Mouse (Mus musculus): Measurements from ENCODE around the gene Syt1. TPM values are rescaled to one million over a fixed set of nuclear protein-coding genes. Genes with fewer than 3 reads are reported as not detected.

Gene Syt1
- polyA plus RNA-seq, 1 experiment from 2014 or later, result 1.4 TPM

DNA sequence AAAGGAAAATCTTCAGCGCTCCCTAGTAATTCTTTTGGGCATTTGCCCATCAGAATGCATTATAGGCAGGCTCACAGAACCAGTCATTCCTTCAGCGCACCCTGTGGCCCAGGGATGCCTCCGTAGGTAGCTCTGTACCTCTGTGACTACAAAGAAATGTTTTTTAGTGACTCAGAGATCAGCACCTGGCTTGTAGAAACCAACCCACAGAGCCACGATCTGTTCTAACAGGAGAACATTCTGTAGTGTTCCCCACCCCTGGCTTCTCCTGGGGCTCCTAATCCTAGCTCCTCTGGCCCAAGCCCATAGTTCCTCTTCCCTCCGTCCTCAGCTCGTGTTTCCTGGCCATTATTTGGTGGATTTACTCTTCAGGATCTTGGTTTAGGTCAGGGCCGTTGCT lies 361.6 kb downstream of the Syt1 start:
- Histone ChIP-seq H3K27me3 (no peaks in the 10 kb centered on the region), H3K36me3 (no peaks in the 10 kb centered on the region), H3K4me1 (replicated peaks) (no peaks in the 10 kb centered on the region), H3K4me3 (replicated peaks) (no peak overlapping the region), H3K27ac (no peak overlapping the region), H3K9me3 (no peaks in the 10 kb centered on the region), H3K9ac (replicated peaks) (no peak overlapping the region), H3K4me2 (no peak overlapping the region)
- WGBS, result 75% methylated on average over 7 of the region's 7 CpGs
- no peak for ATAC-seq (ENCODE audit: insufficient number of reproducible peaks, insufficient read depth, low FRiP score, low TSS enrichment, low read depth)

DNA sequence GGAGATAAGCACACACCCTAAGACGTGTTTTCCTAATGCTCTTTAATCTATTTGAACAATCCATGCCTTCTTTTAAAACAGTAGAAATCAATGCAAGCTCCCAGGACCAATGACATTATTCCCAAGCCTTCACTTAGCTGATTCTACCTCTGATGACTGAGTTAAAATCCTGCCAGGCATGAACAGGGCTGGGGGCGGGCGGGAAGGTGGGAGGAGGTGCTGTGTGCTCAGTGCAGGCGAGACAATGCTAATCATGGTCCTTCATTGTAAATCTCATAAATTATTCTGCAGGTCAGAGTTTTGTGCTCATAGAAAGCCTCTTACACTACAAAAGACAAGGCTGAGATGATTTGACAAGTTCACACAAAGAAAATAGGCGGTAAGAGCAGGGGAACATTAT lies 366.9 kb downstream of the Syt1 start:
- no peak for ATAC-seq (ENCODE audit: insufficient number of reproducible peaks, insufficient read depth, low FRiP score, low TSS enrichment, low read depth)

DNA sequence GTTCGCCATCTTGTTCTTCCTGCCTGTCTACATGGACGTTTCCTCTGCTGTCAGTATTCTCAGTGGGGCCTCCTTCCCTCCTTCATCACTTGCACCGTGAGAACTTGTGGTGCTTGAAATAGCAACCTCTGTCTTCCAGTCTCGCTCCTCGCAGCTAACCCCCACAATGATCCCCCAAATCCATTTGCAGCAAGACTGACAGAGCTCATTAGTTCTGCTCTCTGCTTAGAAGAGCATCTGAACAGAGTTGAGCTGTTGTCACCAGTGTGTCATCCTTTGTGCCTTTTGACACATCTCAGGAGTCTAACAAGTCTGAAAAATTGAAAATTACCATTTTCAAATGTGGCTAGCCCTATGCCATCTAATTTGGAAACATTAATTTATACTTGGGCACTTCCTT lies 372.7 kb downstream of the Syt1 start:
- no peak overlapping the region for H3K9ac ChIP-seq (replicated peaks)
- H3K27ac ChIP-seq, result no peak overlapping the region
- WGBS, result 75% methylated on average over 5 of the region's 5 CpGs
- no peaks in the 10 kb centered on the region for H3K4me1 ChIP-seq (replicated peaks)
- H3K4me3 ChIP-seq (replicated peaks), result no peak overlapping the region
- no peak for ATAC-seq (ENCODE audit: insufficient number of reproducible peaks, insufficient read depth, low FRiP score, low TSS enrichment, low read depth)
- no peaks in the 10 kb centered on the region for H3K36me3 ChIP-seq
- H3K27me3 ChIP-seq, result no peaks in the 10 kb centered on the region
- H3K9me3 ChIP-seq, result no peaks in the 10 kb centered on the region
- H3K4me2 ChIP-seq, result no peak overlapping the region

More for the DNA sequence above, 366.9 kb downstream of the Syt1 start:
- H3K4me2 ChIP-seq, result no peak overlapping the region
- H3K27ac ChIP-seq, result no peak overlapping the region
- WGBS, result 79% methylated on average over 5 of the region's 5 CpGs
- H3K9ac ChIP-seq (replicated peaks), result no peak overlapping the region
- H3K4me1 ChIP-seq (replicated peaks), result no peaks in the 10 kb centered on the region
- no peaks in the 10 kb centered on the region for H3K27me3 ChIP-seq
- H3K4me3 ChIP-seq (replicated peaks), result no peak overlapping the region
- no peaks in the 10 kb centered on the region for H3K9me3 ChIP-seq
- H3K36me3 ChIP-seq, result no peaks in the 10 kb centered on the region

DNA sequence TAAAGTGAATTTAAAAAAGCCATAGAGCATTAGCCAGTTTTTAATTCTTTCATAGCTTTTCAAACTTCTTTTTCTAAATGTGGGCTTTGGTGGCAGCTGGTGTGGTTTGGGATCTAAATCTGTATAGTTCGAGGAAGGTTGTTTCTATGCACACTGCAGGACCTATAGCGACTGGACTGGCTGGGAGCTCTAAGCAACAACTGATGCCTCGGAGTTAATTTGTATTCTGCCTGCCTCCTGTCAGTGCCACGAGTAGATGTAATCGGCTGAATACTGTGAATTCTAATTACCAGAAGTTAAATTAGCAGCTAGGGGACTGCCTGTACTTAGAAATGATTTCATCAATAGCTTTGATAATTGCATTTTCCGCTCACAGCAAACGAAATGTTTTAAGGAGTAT lies 374.7 kb downstream of the Syt1 start:
- no peak overlapping the region for H3K27ac ChIP-seq
- no peaks in the 10 kb centered on the region for H3K27me3 ChIP-seq
- ATAC-seq (ENCODE audit: insufficient number of reproducible peaks, insufficient read depth, low FRiP score, low TSS enrichment, low read depth), result no peak
- 84% methylated on average over 7 of the region's 7 CpGs for WGBS
- H3K9ac ChIP-seq (replicated peaks), result no peak overlapping the region
- H3K36me3 ChIP-seq, result no peaks in the 10 kb centered on the region
- no peaks in the 10 kb centered on the region for H3K4me1 ChIP-seq (replicated peaks)
- H3K4me2 ChIP-seq, result no peak overlapping the region
- H3K4me3 ChIP-seq (replicated peaks), result no peak overlapping the region
- H3K9me3 ChIP-seq, result no peaks in the 10 kb centered on the region

DNA sequence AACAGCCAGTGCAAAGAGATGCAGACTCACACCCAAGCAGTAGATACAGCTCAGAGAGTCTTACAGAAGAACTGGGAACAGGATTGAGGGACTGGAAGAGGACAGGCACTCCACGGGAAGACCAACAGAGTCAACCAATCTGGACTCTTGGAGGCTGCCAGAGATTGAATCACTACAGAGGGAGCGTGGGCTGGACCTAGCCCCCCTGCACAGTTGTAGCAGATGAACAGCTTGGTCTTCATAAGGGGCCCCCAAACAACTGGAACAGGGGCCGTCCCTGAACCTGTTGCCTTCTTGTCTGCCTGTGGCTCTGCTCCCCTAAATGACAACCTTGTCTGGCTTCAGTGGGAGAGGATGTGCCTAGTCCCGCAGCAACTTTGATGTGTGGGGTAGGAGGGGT lies 375.2 kb downstream of the Syt1 start:
- Histone ChIP-seq H3K9me3 (no peaks in the 10 kb centered on the region), H3K4me1 (replicated peaks) (no peaks in the 10 kb centered on the region), H3K27ac (no peak overlapping the region), H3K4me3 (replicated peaks) (no peak overlapping the region), H3K4me2 (no peak overlapping the region), H3K27me3 (no peaks in the 10 kb centered on the region), H3K36me3 (no peaks in the 10 kb centered on the region), H3K9ac (replicated peaks) (no peak overlapping the region)
- WGBS, result 84% methylated on average over 4 of the region's 4 CpGs
- ATAC-seq (ENCODE audit: insufficient number of reproducible peaks, insufficient read depth, low FRiP score, low TSS enrichment, low read depth), result no peak

DNA sequence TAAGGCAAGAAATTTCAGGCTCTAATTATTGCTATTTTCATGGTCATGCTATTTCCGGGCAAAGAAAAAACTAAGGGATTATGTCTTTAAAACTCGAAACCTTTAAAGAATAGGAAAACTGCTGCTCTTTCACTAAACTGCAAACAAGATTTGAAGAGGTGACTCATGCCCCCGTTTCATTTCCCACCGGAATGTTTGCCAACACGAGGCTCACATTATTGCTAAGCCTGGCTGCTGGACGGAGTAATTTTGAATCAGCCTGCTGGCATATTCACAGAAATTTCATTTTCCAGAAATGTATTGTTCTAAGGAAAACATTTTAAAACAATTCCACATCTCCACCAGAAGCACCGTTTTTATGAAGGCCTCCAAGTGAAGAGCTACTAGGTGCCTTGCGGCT lies 379.9 kb downstream of the Syt1 start:
- H3K4me1 ChIP-seq (replicated peaks), result no peaks in the 10 kb centered on the region
- ATAC-seq (ENCODE audit: insufficient number of reproducible peaks, insufficient read depth, low FRiP score, low TSS enrichment, low read depth), result no peak
- WGBS, result 93% methylated on average over 8 of the region's 8 CpGs

DNA sequence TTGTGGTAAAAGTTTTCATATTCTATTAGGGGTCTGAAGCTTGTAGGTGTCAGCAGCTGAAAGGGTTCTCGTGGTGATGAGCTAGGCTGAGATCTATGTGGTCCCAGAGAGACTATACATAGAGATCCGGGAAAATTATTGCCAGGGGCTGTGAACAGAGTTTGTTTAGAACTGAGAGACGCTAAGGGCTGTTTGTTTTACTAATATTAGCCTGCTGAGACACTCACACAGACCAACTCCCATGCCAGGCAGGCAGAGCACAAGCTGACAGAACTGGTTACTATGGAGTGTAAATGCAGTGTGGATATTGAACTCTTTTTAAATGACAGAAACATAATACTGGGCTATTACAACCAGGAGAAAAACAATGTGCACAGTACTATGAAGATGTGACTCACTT lies 384.4 kb downstream of the Syt1 start:
- no peak overlapping the region for H3K4me2 ChIP-seq
- H3K36me3 ChIP-seq, result no peaks in the 10 kb centered on the region
- H3K4me3 ChIP-seq (replicated peaks), result no peak overlapping the region
- H3K9ac ChIP-seq (replicated peaks), result no peak overlapping the region
- no peaks in the 10 kb centered on the region for H3K4me1 ChIP-seq (replicated peaks)
- H3K27ac ChIP-seq, result no peak overlapping the region
- no peaks in the 10 kb centered on the region for H3K27me3 ChIP-seq
- no peaks in the 10 kb centered on the region for H3K9me3 ChIP-seq
- 59% methylated on average over 3 of the region's 3 CpGs for WGBS
- ATAC-seq (ENCODE audit: insufficient number of reproducible peaks, insufficient read depth, low FRiP score, low TSS enrichment, low read depth), result no peak

More for the DNA sequence above, 379.9 kb downstream of the Syt1 start:
- Histone ChIP-seq H3K9ac (replicated peaks) (no peak overlapping the region), H3K4me3 (replicated peaks) (no peak overlapping the region), H3K9me3 (no peaks in the 10 kb centered on the region), H3K27ac (no peak overlapping the region), H3K27me3 (no peaks in the 10 kb centered on the region), H3K36me3 (no peaks in the 10 kb centered on the region), H3K4me2 (no peak overlapping the region)

DNA sequence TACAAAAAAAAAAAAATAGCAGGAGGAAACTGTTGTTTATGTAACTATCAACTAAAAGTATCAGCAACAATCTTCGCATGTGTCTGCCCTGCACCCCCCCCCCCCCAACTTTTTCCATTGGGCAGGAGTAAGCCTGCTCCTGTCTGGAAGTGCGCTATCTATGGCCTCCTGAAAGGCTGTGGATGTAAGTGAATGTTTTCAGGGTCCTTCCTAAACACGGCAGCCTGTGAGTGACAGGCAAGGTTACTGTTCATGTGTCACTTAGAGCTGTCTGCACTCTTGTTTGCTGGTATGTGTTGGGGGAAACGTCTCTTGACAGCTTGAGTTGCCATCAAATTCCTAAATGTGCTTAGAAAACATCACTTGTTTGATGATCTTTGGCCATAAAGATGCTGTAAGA lies 387.8 kb downstream of the Syt1 start:
- WGBS, result 69% methylated on average over 4 of the region's 4 CpGs
- no peak for ATAC-seq (ENCODE audit: insufficient number of reproducible peaks, insufficient read depth, low FRiP score, low TSS enrichment, low read depth)
- H3K4me3 ChIP-seq (replicated peaks), result no peak overlapping the region
- H3K4me2 ChIP-seq, result no peak overlapping the region
- no peaks in the 10 kb centered on the region for H3K36me3 ChIP-seq
- H3K27ac ChIP-seq, result no peak overlapping the region
- H3K27me3 ChIP-seq, result no peaks in the 10 kb centered on the region
- no peaks in the 10 kb centered on the region for H3K9me3 ChIP-seq
- H3K4me1 ChIP-seq (replicated peaks), result no peaks in the 10 kb centered on the region
- no peak overlapping the region for H3K9ac ChIP-seq (replicated peaks)

DNA sequence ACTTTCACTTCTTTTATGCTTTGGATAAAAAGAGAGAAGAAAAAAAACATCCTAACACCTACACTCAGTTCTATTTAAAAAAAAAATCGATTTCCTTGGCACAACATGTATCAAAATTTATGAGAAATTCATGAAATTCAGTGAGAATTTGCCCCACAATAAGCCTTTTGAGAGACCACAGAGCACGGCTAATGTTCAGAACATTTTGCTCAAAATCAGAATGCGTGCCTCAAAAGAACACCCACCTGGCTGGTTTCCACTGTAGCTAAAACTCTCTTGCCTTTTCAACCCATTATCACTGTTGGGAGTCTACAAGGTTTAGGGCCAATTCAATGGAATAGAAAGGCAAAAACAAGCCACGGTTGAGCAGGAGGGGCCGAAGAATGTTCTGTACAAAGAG lies 390.9 kb downstream of the Syt1 start:
- H3K27me3 ChIP-seq, result no peaks in the 10 kb centered on the region
- no peaks in the 10 kb centered on the region for H3K36me3 ChIP-seq
- H3K4me2 ChIP-seq, result no peak overlapping the region
- no peaks in the 10 kb centered on the region for H3K9me3 ChIP-seq
- 91% methylated on average over 5 of the region's 5 CpGs for WGBS
- H3K4me1 ChIP-seq (replicated peaks), result no peaks in the 10 kb centered on the region
- H3K9ac ChIP-seq (replicated peaks), result no peak overlapping the region
- ATAC-seq (ENCODE audit: insufficient number of reproducible peaks, insufficient read depth, low FRiP score, low TSS enrichment, low read depth), result no peak
- no peak overlapping the region for H3K4me3 ChIP-seq (replicated peaks)
- no peak overlapping the region for H3K27ac ChIP-seq

DNA sequence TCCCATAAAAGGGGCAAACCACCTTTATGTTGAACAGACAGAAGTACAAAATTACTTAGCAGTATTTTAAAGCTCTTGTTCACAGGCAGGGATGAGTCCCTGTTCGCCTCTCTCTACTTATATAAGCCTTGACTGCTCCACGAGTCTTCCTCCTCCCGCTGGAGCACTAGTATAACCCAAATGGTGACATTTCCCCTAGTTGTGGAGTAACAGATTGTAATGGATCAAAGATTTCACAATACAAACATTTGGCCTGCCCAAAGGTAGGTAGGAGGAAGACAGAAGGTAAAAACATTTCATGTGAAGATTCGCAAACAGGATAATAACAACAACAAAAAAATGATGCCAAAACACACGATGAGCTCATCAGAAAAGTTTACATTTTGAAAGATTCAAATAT lies 391.6 kb downstream of the Syt1 start:
- 86% methylated on average over 5 of the region's 5 CpGs for WGBS
- Histone ChIP-seq H3K4me3 (replicated peaks) (no peak overlapping the region), H3K4me2 (no peak overlapping the region), H3K4me1 (replicated peaks) (no peaks in the 10 kb centered on the region), H3K36me3 (no peaks in the 10 kb centered on the region), H3K27ac (no peak overlapping the region), H3K9ac (replicated peaks) (no peak overlapping the region), H3K9me3 (no peaks in the 10 kb centered on the region), H3K27me3 (no peaks in the 10 kb centered on the region)
- ATAC-seq (ENCODE audit: insufficient number of reproducible peaks, insufficient read depth, low FRiP score, low TSS enrichment, low read depth), result no peak

DNA sequence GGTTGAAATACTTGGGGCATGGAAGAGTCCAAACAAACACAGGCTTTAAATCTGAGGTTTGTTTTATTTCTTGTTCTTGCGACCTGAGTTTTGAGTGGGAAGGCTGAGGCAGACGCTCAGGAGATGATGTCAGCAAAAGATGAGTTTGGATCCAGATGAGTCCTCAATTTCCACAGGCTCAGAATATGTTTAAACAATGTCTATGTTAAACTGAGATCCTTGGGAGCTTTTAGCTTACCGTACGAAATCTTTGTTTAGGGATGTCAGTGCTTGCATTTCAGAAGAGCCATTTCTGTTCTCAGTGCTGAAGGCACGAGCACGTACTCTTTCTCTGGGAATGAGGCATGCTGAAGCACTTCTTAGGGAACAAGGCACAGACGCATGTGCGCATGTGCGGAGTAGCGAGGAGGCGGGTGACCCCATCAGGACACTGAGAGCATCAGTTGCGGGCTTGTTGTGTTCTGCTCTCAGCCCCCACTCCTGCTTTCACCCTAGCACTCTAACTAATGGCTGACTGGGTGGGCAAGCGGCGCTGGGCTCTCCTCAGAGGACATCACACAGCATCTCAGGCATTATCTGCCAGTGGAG lies 400.6 kb downstream of the Syt1 start:
- Histone ChIP-seq H3K4me1 (replicated peaks) (no peaks in the 10 kb centered on the region), H3K9ac (replicated peaks) (no peak overlapping the region), H3K27me3 (no peaks in the 10 kb centered on the region), H3K4me3 (replicated peaks) (no peak overlapping the region), H3K9me3 (0 out of 2 replicates have a peak, but pooled peaks cover 5% of the 10 kb centered on the region), H3K27ac (no peak overlapping the region), H3K4me2 (no peak overlapping the region), H3K36me3 (no peaks in the 10 kb centered on the region)
- 82% methylated on average over 14 of the region's 14 CpGs for WGBS
- no peak for ATAC-seq (ENCODE audit: insufficient number of reproducible peaks, insufficient read depth, low FRiP score, low TSS enrichment, low read depth)

DNA sequence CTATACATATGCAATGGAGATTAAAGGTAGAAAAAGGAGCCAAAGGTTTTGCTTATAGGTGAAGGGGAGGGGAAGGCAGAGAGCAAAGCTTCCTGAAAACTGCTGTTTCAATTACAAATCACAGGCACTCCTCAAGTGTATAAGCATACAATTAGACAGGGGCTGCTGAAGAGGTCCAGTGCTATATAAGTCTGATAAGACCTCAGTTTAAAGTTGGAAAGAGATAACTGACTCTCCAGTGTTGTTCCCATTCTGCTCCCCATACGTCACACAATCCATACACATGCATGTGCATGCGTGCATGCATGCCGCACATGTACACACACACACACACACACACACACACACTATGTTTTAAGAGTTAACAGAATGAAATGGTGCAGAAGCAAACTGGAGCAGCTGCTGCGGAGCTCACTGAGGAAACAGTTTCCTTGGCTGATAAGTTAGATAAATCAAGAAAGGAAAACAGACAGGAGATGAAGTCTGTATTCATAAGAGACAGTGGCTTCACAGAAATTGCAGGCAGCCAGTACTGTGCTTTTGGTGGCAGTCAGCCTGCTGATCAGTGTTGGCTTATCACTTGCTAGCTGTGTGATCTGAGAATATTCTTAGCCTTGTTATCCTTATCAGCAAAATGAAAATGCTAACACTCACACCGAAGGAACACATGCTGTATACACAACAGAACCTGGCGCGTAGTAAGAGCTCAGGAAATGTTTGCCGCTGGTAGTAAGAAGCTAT lies 408.9 kb downstream of the Syt1 start:
- 94% methylated on average over 8 of the region's 8 CpGs for WGBS
- Histone ChIP-seq H3K36me3 (no peaks in the 10 kb centered on the region), H3K9me3 (peaks cover 11% of the 10 kb centered on the region), H3K4me3 (replicated peaks) (no peak overlapping the region), H3K4me2 (no peak overlapping the region), H3K4me1 (replicated peaks) (0 out of 2 replicates have a peak, but pooled peaks cover 2% of the 10 kb centered on the region), H3K9ac (replicated peaks) (no peak overlapping the region), H3K27me3 (no peaks in the 10 kb centered on the region), H3K27ac (no peak overlapping the region)
- no peak for ATAC-seq (ENCODE audit: insufficient number of reproducible peaks, insufficient read depth, low FRiP score, low TSS enrichment, low read depth)
